Mouse (Mus musculus) kidney, adult 2 months (tissue): ENCODE measurements around the gene Ajuba. TPM values are rescaled to one million over a fixed set of nuclear protein-coding genes. Genes with fewer than 3 reads are reported as not detected.

Experiments
- DNase-seq: peaks from one replicate; pipeline ENCODE4 v3.0.0; 2021
- H3K27ac ChIP-seq: fragments of 200-500 bp; 2 replicates; pipeline ENCODE4 v1.5.1; 2012; ENCODE audit warnings: low read depth, low read length, control low read depth, inconsistent platforms; ENCODE audit not compliant: insufficient read depth
- H3K27me3 ChIP-seq: fragments of 200-500 bp; replicated peaks from 2 replicates; pipeline ENCODE4 v1.6.1; 2012; ENCODE audit warnings: mild to moderate bottlenecking, moderate library complexity, low read length, inconsistent platforms; ENCODE audit not compliant: control insufficient read depth, insufficient read depth
- H3K36me3 ChIP-seq: fragments of 200-500 bp; 2 replicates; pipeline ENCODE4 v1.6.1; 2012; ENCODE audit warnings: mild to moderate bottlenecking, moderate library complexity, low read length, inconsistent platforms; ENCODE audit not compliant: control insufficient read depth, insufficient read depth
- H3K4me1 ChIP-seq: fragments of 200-500 bp; 2 replicates; pipeline ENCODE4 v1.6.1; 2011; ENCODE audit warnings: low read length; ENCODE audit not compliant: control insufficient read depth, insufficient read depth
- H3K4me3 ChIP-seq: fragments of 200-500 bp; 2 replicates; pipeline ENCODE4 v1.5.1; 2011; ENCODE audit warnings: mild to moderate bottlenecking, low read depth, low read length, control low read depth; ENCODE audit not compliant: insufficient read depth
- CTCF ChIP-seq: fragments of 200-500 bp; conservative IDR thresholded peaks from 2 replicates; pipeline ENCODE4 v1.5.1; 2011; ENCODE audit warnings: low read depth, mild to moderate bottlenecking, control low read depth, low read length, moderate library complexity, mixed read lengths; ENCODE audit not compliant: insufficient read depth, insufficient read length
- POLR2A ChIP-seq: fragments of 200-500 bp; IDR thresholded peaks from one replicate; pipeline ENCODE4 v1.6.1; 2011; ENCODE audit warnings: low read depth, low read length, control low read depth
- WGBS: fragments of 180-500 bp; shearing (Covaris S2); methylation state at CpG from one replicate; pipeline ENCODE4 v1.1.7; 2018; 5-methylcytosine and 5-hydroxymethylcytosine counted together
- polyA plus RNA-seq: library from polyadenylated mRNA; depleted of rRNA; stranded (reverse); fragments of >200 nt; gene quantifications from 2 replicates; pipeline ENCODE4 v1.2.3, GENCODE M21; 2012

Ajuba gene
- polyA plus RNA-seq, 1 experiment = 32.4 TPM

DNA sequence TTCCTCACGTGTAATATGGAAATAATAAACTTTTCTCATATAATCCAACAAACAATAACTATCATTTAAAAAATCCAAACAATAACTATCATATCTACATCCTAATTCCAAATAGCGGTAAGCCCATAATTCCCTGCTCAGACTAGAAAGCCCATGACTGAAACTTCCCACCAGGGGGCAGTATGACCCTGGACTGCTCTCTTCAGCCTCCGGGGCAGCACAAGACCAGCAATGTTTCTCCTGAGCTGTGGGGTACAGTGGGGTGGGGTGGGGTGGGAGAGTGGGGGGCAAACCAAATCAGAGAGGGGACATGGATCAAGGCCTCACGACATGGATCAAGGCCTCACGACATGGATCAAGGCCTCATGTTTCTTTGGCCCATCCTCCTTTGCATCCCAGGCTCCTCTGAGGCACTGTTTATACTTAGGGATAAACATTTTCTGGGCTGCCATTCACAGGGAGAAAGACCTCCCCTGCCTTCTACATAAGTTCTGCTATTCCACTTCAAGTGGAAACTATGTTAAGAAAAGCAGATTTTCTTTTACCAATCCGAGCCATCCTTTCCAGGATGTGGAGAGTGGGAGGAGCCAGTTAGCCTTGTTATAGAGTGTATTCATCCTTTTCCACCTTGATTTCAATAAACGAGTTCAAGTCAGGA is 6.5 kb upstream of the Ajuba start:
- no peak overlapping the region for H3K27ac ChIP-seq

DNA sequence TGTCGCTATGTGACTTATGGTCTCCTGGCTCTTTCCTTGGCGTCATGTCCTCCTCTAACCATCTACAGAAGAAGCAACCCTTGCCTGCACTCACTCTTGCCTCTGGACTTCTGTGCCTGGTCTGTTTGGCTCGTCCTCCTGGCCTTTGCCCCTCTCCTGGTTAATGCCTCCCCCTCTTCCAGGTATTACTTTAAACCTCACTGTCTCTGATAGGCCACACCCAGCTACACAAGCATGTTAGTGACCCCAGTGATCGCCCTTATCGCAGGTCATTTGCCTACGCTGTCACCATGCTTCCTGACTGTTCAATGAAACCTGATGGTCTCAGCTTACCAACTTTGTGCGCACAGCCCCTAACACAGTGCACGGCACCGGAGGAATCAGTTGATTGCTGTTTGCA is 5.2 kb upstream of the Ajuba start:
- H3K27me3 ChIP-seq = no peaks in the 10 kb centered on the region
- peak; percentile 69 for DNase-seq
- no peak for TF ChIP-seq CTCF
- no peak for TF ChIP-seq POLR2A
- WGBS = 69% methylated on average over 9 of the region's 9 CpGs
- no peak overlapping the region for H3K4me3 ChIP-seq
- H3K27ac ChIP-seq = no peak overlapping the region
- H3K4me1 ChIP-seq = peaks cover 11% of the 10 kb centered on the region; the same call in 1 of the 2 replicates
- H3K36me3 ChIP-seq = no peaks in the 10 kb centered on the region

More for the DNA sequence above, 6.5 kb upstream of the Ajuba start:
- TF ChIP-seq CTCF (peak; percentile 70), POLR2A (no peak)
- Histone ChIP-seq H3K27me3 (no peaks in the 10 kb centered on the region), H3K4me3 (no peak overlapping the region), H3K36me3 (no peaks in the 10 kb centered on the region), H3K4me1 (peaks cover 4% of the 10 kb centered on the region; the same call in 1 of the 2 replicates)
- WGBS = 41% methylated on average over 7 of the region's 7 CpGs
- DNase-seq = peak; percentile 67

DNA sequence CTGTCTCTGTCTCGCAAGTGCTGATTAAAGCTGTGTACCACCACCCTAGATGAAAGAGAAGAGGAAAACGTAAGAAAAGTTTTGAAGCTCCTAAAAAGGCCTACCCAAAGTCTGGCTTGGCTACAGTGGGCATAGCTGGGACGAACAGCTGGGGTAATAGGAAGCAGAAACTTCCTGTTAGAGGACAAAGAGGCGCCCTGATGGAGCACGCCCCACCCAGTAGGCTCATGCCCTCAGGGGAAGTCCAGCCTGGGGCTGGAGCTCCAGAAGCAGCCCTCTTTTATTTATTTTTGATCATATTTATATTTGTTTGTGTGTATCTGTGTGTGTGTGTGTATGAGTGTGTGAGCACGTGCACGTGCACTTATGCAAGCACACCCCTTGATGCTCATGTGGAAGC is 2.3 kb upstream of the Ajuba start:
- TF ChIP-seq POLR2A (no peak), CTCF (no peak)
- Histone ChIP-seq H3K4me1 (peaks cover 17% of the 10 kb centered on the region; the same call in 1 of the 2 replicates), H3K36me3 (no peaks in the 10 kb centered on the region), H3K4me3 (no peak overlapping the region), H3K27me3 (no peaks in the 10 kb centered on the region), H3K27ac (no peak overlapping the region)
- no peak for DNase-seq
- WGBS = 72% methylated on average over 7 of the region's 7 CpGs

DNA sequence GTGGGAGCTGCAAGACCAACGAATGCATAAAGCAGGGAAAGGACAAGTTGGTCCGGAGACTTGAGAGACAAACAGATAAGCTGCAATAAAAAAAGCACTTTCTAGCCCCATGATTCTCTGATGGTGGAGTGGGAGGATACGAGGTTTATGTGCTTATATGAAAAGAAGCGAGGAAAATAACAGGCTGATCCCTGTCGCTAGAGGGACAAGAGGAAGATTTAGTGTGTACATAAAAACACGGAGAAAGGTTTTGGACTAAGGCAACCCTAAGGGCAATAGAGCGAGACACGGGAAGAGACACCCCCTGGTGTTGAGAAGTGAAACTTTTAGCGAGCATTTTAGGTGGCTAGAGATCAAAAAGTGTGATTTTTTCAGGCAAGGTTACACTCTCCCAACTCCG is 705 bp upstream of the Ajuba start:
- Histone ChIP-seq H3K4me1 (peaks cover 32% of the 10 kb centered on the region), H3K27me3 (no peaks in the 10 kb centered on the region), H3K36me3 (no peaks in the 10 kb centered on the region), H3K27ac (peak overlapping the region; percentile 87), H3K4me3 (peak overlapping the region; percentile 66)
- under 1% methylated on average over 10 of the region's 10 CpGs for WGBS
- DNase-seq = peak; percentile 70
- TF ChIP-seq POLR2A (no peak), CTCF (peak; percentile 51)

DNA sequence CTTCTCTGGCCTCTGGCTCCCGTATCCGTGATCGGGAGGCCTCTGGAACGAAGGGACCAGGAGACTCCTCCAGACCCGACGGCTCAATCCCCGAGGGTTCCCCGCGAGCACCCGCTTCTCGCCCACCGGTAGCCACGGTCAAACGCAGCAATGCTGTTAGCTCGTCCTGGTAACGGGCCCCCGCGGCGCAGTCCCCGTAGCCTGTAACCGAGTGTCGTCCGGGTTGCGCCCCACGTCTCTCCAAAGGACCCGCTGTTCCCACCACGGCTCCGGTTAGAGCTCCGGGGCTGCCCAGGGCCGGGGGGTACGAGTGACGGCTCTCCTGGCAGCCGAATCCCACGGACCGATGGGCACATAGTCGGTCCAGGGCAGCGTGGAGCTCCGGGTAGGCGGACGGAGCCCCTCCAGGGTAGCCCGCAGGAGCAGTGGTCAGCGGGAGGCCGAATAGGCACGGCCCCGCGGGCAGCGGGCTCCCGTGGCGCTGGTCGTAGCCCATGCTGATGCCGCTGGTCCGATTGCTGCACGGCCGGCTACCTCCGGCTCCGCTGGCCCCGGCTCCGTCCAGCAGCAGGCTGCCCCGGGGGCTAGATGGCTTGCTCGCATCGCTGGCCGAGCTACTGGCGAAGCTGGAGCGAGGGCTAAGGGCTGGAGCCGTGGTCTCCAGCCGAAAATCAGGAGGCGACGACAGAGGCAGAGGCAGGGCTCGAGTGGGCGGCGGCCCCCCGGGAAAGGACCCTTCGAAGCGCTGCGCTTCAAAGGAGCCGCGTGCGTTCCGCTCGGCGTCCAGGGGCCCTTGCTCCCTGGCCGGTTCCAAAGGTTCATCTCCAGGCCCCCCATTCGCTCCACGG is 893 bp downstream of the Ajuba start:
- no peak for TF ChIP-seq CTCF
- no peak for TF ChIP-seq POLR2A
- H3K4me1 ChIP-seq = peaks cover 36% of the 10 kb centered on the region
- WGBS = under 1% methylated on average over 82 of the region's 84 CpGs

DNA sequence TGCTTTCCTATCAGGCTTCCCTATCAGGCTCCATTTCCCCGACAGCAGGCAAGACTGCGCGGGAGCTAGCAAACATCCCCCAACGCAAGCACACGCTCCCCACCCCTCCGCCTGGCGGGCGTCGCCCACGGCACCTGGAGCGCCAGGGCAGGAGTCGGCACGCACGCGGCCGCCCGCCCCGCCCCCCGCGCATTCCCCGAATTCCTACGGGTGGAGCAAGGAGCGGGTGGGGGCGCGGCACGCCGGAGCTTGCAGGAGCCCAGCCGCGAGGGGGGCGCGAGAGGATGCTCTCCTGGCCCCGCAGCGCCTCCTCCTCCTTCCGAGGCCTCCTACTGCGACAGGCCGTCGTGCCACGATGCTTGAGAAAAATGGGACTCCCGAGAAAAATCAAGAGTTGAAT is 1.7 kb downstream of the Ajuba start:
- Histone ChIP-seq H3K4me1 (peaks cover 36% of the 10 kb centered on the region), H3K27ac (peak overlapping the region; percentile 87), H3K27me3 (no peaks in the 10 kb centered on the region), H3K4me3 (peak overlapping the region; percentile 66), H3K36me3 (no peaks in the 10 kb centered on the region)
- 2% methylated on average over 39 of the region's 39 CpGs for WGBS
- DNase-seq = peak; percentile 92
- TF ChIP-seq CTCF (no peak), POLR2A (no peak)

More for the DNA sequence above, 893 bp downstream of the Ajuba start:
- H3K27ac ChIP-seq = peak overlapping the region; percentile 87
- peak; percentile 53 for DNase-seq
- no peaks in the 10 kb centered on the region for H3K27me3 ChIP-seq
- peak overlapping the region; percentile 66 for H3K4me3 ChIP-seq
- no peaks in the 10 kb centered on the region for H3K36me3 ChIP-seq

DNA sequence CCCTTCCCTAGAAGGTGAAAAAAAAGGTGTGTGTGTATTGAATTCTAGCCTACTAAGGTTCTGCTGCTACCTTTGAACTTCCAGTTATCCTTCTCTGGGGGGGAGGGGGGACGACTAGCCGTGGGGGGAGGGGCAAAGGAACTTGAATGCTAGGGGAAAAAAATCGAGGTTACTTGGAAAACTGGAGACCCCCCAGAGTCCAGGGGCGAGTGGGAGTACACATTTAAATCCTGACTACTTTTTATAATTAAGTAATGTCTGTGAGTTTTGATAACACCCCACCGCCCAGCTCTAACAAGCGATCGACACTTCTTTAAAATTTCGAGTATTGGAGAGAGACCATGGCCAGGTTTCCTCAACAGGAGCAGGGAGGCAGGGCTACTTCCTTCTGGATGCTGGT is 2.3 kb downstream of the Ajuba start:
- Histone ChIP-seq H3K27ac (peak overlapping the region; percentile 72), H3K36me3 (no peaks in the 10 kb centered on the region), H3K4me1 (peaks cover 36% of the 10 kb centered on the region), H3K27me3 (no peaks in the 10 kb centered on the region), H3K4me3 (peak overlapping the region; percentile 66)
- WGBS = 20% methylated on average over 8 of the region's 8 CpGs
- no peak for TF ChIP-seq CTCF
- TF ChIP-seq POLR2A = no peak
- no peak for DNase-seq
